Mouse (Mus musculus): ENCODE results near the gene B3gnt4. TPM values are rescaled to one million over a fixed set of nuclear protein-coding genes. Genes with fewer than 3 reads are reported as not detected.
"Not testable (repeated sequence)": the region's sequence is repeated elsewhere in the genome, so short reads cannot be mapped to it uniquely, and the experiment has no call there.

Gene B3gnt4
- polyA plus RNA-seq, 2 experiments: not detected

DNA sequence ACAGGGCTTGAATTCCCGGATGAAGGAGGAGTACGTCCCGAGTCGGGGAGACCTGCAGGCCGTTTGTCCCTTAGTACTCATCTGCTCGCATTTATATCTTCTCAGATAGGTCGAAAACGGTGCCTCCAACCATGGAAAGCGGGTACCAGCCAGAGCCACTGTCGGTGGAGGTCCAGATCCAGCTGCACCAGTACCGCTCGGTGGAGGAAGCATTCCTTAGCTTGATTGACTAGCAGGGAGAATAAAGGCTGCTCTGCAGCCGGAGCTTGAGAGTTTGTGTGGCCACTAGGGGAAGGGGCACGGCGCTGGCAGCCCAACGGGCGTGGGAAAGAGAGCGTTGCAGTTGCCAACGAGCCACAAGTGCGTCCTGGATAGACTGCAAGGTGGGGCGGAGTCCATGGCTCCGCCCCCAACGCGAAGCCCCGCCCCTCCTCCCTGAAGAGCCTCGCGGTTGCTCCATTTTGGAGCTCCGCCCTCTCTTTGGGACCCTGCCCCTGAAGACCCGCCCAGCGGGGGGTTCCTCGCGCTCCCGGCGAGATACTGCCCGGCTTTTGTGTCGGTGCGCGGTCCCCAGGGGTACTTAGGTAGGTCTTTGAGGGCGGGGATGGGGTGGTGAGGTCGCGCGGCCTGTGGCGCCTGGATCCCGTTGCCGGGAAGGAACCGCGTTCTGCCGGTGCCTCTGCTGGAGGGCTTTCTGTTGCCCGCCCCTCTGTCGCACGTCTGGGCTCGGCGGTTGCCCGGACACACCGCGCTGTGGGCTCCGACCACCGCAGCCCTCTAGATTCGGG lies 2.1 kb upstream of the B3gnt4 start:
- H3K4me1 ChIP-seq (replicated peaks; ENCODE audit: control insufficient read depth in 2 of 2, insufficient read depth in 2 of 2, low read length in 1 of 2): peaks cover 2 to 12% of the 10 kb centered on the region in 2 experiments; a peak in 3 of 4 replicates

DNA sequence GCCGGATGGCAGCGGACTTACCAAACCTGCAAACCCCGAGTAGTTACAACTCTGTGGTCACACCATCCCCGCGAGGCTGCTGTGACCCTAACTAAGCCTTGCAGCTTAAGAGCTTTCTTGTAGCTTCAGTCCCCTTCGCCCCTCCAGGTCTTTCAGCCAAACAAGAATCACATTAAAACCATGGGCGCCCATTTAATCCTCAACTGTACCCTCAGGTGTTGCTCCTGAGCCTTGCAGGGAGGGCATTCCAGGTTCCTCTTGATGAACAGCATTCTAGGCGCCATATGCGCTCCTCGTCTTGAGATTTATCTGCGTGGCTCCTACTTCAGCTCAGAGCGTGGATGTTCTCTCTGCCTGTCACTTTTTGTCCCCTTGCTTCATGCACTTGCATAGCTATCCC lies 1.3 kb upstream of the B3gnt4 start:
- 9% methylated on average over 12 of the region's 12 CpGs for WGBS (ENCODE audit: insufficient replicate concordance)
- DNase-seq (ENCODE audit: low read depth in 3 of 3, low spot score in 3 of 3) (no peak), ATAC-seq (ENCODE audit: insufficient read depth) (no peak)
- peaks cover 28% of the 10 kb centered on the region for H3K27me3 ChIP-seq (ENCODE audit: control insufficient read depth, insufficient read depth, low read length)
- no peaks in the 10 kb centered on the region for H3K36me3 ChIP-seq (replicated peaks; ENCODE audit: control insufficient read depth, insufficient read depth, low read depth)
- peak overlapping the region; percentile 83 for H3K4me2 ChIP-seq (ENCODE audit: low read depth)
- TF ChIP-seq CTCF (IDR thresholded peaks at IDR 0.05; ENCODE audit: low read depth) (no peak), EP300 (IDR thresholded peaks at IDR 0.05; ENCODE audit: low read depth) (no peak)
- H3K27ac ChIP-seq: no peak overlapping the region
- H3K4me3 ChIP-seq (ENCODE audit: insufficient read depth in 1 of 2, low read depth in 2 of 2, low read length in 2 of 2): peak overlapping the region; percentile 41 to 56; a peak in 2 of 4 replicates
- no peaks in the 10 kb centered on the region for H3K9me3 ChIP-seq (ENCODE audit: control insufficient read depth, low read length)
- H3K9ac ChIP-seq (replicated peaks): no peak overlapping the region
- H3K4me1 ChIP-seq (replicated peaks; ENCODE audit: control insufficient read depth in 2 of 2, insufficient read depth in 2 of 2, low read length in 1 of 2): peaks cover 2 to 12% of the 10 kb centered on the region in 2 experiments; a peak in 3 of 4 replicates

More for the DNA sequence above, 2.1 kb upstream of the B3gnt4 start:
- H3K4me3 ChIP-seq (ENCODE audit: insufficient read depth in 1 of 2, low read depth in 2 of 2, low read length in 2 of 2): peak overlapping the region; percentile 41 to 56
- no peak overlapping the region for H3K27ac ChIP-seq
- TF ChIP-seq CTCF (IDR thresholded peaks at IDR 0.05; ENCODE audit: low read depth) (peak; percentile 14; the same call in 1 of the 2 replicates), EP300 (IDR thresholded peaks at IDR 0.05; ENCODE audit: low read depth) (no peak)
- 2% methylated on average over 58 of the region's 59 CpGs for WGBS (ENCODE audit: insufficient replicate concordance)
- H3K4me2 ChIP-seq (ENCODE audit: low read depth): peak overlapping the region; percentile 83
- no peaks in the 10 kb centered on the region for H3K36me3 ChIP-seq (replicated peaks; ENCODE audit: control insufficient read depth, insufficient read depth, low read depth)
- ATAC-seq (ENCODE audit: insufficient read depth) (peak; percentile 81), DNase-seq (ENCODE audit: low read depth in 3 of 3, low spot score in 3 of 3) (peak; percentile 47 to 64 (median 56))
- H3K27me3 ChIP-seq (ENCODE audit: control insufficient read depth, insufficient read depth, low read length): peaks cover 28% of the 10 kb centered on the region
- peak overlapping the region; percentile 9; the same call in 1 of the 2 replicates for H3K9ac ChIP-seq (replicated peaks)
- no peaks in the 10 kb centered on the region for H3K9me3 ChIP-seq (ENCODE audit: control insufficient read depth, low read length)

DNA sequence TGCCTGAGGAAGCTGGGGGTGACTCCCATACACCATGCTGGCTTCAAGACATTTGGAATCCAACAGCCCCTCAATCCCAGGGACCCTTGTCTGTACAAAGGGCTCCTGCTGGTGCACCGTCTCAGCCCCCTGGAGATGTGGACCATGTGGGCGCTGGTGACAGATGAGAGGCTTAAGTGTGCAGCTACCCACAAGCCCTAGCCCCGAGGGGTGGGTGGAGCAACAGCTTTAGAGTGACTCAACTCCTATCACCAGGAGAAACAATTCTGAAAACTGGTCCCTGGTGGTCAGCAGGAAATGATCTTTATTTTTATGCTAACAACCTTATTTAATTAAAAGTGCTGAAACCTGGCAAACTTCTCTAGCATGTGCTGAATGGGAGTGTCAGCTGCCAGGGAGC lies 1.2 kb downstream of the B3gnt4 start:
- ATAC-seq (ENCODE audit: insufficient read depth); DNase-seq (ENCODE audit: low read depth in 3 of 3, low spot score in 3 of 3); H3K9ac ChIP-seq (replicated peaks); H3K4me3 ChIP-seq (ENCODE audit: insufficient read depth in 1 of 2, low read depth in 2 of 2, low read length in 2 of 2); H3K9me3 ChIP-seq (ENCODE audit: control insufficient read depth, low read length); H3K4me2 ChIP-seq (ENCODE audit: low read depth); H3K36me3 ChIP-seq (replicated peaks; ENCODE audit: control insufficient read depth, insufficient read depth, low read depth); H3K27ac ChIP-seq: not testable (repeated sequence)
- Histone ChIP-seq H3K4me1 (replicated peaks; ENCODE audit: control insufficient read depth in 2 of 2, insufficient read depth in 2 of 2, low read length in 1 of 2) (peaks cover 2 to 12% of the 10 kb centered on the region in 2 experiments; a peak in 3 of 4 replicates), H3K27me3 (ENCODE audit: control insufficient read depth, insufficient read depth, low read length) (peaks cover 24% of the 10 kb centered on the region)
- WGBS (ENCODE audit: insufficient replicate concordance): 57% methylated on average over 3 of the region's 3 CpGs

DNA sequence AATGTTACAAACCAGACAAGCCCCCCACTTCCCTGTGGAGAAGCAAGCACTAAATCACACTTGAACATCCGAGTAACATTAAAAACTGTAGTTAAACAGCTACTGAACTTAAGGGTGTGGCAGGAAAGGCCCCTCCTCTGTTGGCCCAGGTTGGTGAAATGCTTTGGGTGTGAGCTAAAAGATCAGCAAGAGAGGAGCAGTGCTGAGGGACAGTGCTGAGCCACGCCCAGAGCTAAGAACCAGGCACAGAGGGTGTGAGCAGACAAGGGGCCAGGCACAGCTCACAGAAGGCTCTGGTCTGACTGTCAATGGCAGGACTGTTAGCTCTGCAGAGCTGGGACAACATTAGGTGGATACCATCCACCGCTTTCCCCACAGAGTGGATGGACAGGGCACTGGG lies 1.8 kb downstream of the B3gnt4 start:
- ATAC-seq (ENCODE audit: insufficient read depth) (peak; percentile 66; the same call in 1 of the 2 replicates), DNase-seq (ENCODE audit: low read depth in 3 of 3, low spot score in 3 of 3) (peak in 1 of 3 experiments; percentile 28)
- H3K4me2 ChIP-seq (ENCODE audit: low read depth): no peak overlapping the region
- H3K4me3 ChIP-seq (ENCODE audit: insufficient read depth in 1 of 2, low read depth in 2 of 2, low read length in 2 of 2): no peak overlapping the region
- TF ChIP-seq CTCF (IDR thresholded peaks at IDR 0.05; ENCODE audit: low read depth) (no peak), EP300 (IDR thresholded peaks at IDR 0.05; ENCODE audit: low read depth) (no peak)
- H3K27me3 ChIP-seq (ENCODE audit: control insufficient read depth, insufficient read depth, low read length): peaks cover 21% of the 10 kb centered on the region
- peaks cover 2 to 12% of the 10 kb centered on the region in 2 experiments; a peak in 3 of 4 replicates for H3K4me1 ChIP-seq (replicated peaks; ENCODE audit: control insufficient read depth in 2 of 2, insufficient read depth in 2 of 2, low read length in 1 of 2)
- 38% methylated on average over 3 of the region's 3 CpGs for WGBS (ENCODE audit: insufficient replicate concordance)
- no peaks in the 10 kb centered on the region for H3K36me3 ChIP-seq (replicated peaks; ENCODE audit: control insufficient read depth, insufficient read depth, low read depth)
- H3K9ac ChIP-seq (replicated peaks): no peak overlapping the region
- H3K9me3 ChIP-seq (ENCODE audit: control insufficient read depth, low read length): no peaks in the 10 kb centered on the region
- H3K27ac ChIP-seq: no peak overlapping the region

DNA sequence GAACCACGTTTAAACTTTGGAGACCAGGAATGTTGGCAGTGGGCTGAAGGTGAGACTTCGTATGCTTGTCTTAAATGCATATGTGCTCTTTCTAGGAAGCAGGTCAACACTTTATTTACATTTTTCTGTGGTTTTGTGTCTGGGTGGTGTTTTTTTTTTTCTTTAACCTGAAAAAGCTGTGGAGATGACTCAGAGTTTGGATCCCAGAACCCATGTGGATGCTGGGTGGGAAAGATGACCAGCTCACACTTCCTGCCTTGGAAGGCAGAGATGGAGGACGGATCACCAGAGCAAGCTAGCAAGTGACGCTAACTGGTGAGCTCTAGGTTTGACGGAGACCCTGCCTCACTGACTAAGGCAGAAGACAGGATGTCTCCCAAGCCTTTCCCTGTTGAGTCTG lies 4.6 kb downstream of the B3gnt4 start:
- ATAC-seq (ENCODE audit: insufficient read depth) (no peak), DNase-seq (ENCODE audit: low read depth in 3 of 3, low spot score in 3 of 3) (no peak)
- Histone ChIP-seq H3K4me2 (ENCODE audit: low read depth) (no peak overlapping the region), H3K4me1 (replicated peaks; ENCODE audit: control insufficient read depth in 2 of 2, insufficient read depth in 2 of 2, low read length in 1 of 2) (peaks cover 0 to 7% of the 10 kb centered on the region in 2 experiments; a peak in 3 of 4 replicates), H3K9me3 (ENCODE audit: control insufficient read depth, low read length) (no peaks in the 10 kb centered on the region), H3K27me3 (ENCODE audit: control insufficient read depth, insufficient read depth, low read length) (no peaks in the 10 kb centered on the region), H3K4me3 (ENCODE audit: insufficient read depth in 1 of 2, low read depth in 2 of 2, low read length in 2 of 2) (no peak overlapping the region), H3K36me3 (replicated peaks; ENCODE audit: control insufficient read depth, insufficient read depth, low read depth) (peaks cover 5% of the 10 kb centered on the region; the same call in 1 of the 2 replicates), H3K9ac (replicated peaks) (no peak overlapping the region), H3K27ac (no peak overlapping the region)
- TF ChIP-seq CTCF (IDR thresholded peaks at IDR 0.05; ENCODE audit: low read depth) (no peak), EP300 (IDR thresholded peaks at IDR 0.05; ENCODE audit: low read depth) (no peak)
- WGBS (ENCODE audit: insufficient replicate concordance): 82% methylated on average over 5 of the region's 5 CpGs
